Mouse (Mus musculus) cerebellum, adult 9-10 months (tissue): ENCODE measurements around the gene Pum1.
A peak's percentile ranks its signal among the peaks of the same experiment; 100 is the strongest.

Experiments
- DNase-seq: peaks from one replicate; pipeline ENCODE4 v3.0.0; 2022

Pum1 gene

GRCm38 (mm10) chr4:130738527-130738926, 75.4 kb downstream of the Pum1 start:
- peak; percentile 64 for DNase-seq

- DNase-seq, result no peak
Measured at GRCm38 (mm10) chr4:130744058-130744457, 80.9 kb downstream of the Pum1 start.

- DNase-seq, result peak; percentile 33
Measured at GRCm38 (mm10) chr4:130745561-130746306, 82.6 kb downstream of the Pum1 start.

GRCm38 (mm10) chr4:130749566-130749965, 86.4 kb downstream of the Pum1 start:
- no peak for DNase-seq

GRCm38 (mm10) chr4:130751966-130752365, 88.8 kb downstream of the Pum1 start:
- no peak for DNase-seq

GRCm38 (mm10) chr4:130752591-130752990, 89.5 kb downstream of the Pum1 start:
- DNase-seq, result no peak

GRCm38 (mm10) chr4:130753755-130754154, 90.6 kb downstream of the Pum1 start:
- no peak for DNase-seq

- DNase-seq, result no peak
Measured at GRCm38 (mm10) chr4:130754776-130755175, 91.7 kb downstream of the Pum1 start.

- no peak for DNase-seq
Measured at GRCm38 (mm10) chr4:130759875-130760274, 96.8 kb downstream of the Pum1 start.

GRCm38 (mm10) chr4:130761809-130762208, 98.7 kb downstream of the Pum1 start:
- no peak for DNase-seq

GRCm38 (mm10) chr4:130765399-130766160, 102.5 kb downstream of the Pum1 start:
- DNase-seq, result no peak

- DNase-seq, result no peak
Measured at GRCm38 (mm10) chr4:130766387-130766786, 103.3 kb downstream of the Pum1 start.

GRCm38 (mm10) chr4:130766926-130767325, 103.8 kb downstream of the Pum1 start:
- DNase-seq, result no peak

GRCm38 (mm10) chr4:130773899-130774298, 110.8 kb downstream of the Pum1 start:
- DNase-seq, result no peak

GRCm38 (mm10) chr4:130774822-130775221, 111.7 kb downstream of the Pum1 start:
- no peak for DNase-seq

GRCm38 (mm10) chr4:130777647-130778046, 114.5 kb downstream of the Pum1 start:
- DNase-seq, result no peak

GRCm38 (mm10) chr4:130779037-130779436, 115.9 kb downstream of the Pum1 start:
- no peak for DNase-seq

GRCm38 (mm10) chr4:130782492-130782891, 119.4 kb downstream of the Pum1 start:
- DNase-seq, result no peak

GRCm38 (mm10) chr4:130784755-130785154, 121.6 kb downstream of the Pum1 start:
- DNase-seq, result no peak

- DNase-seq, result no peak
Measured at GRCm38 (mm10) chr4:130787530-130787929, 124.4 kb downstream of the Pum1 start.

GRCm38 (mm10) chr4:130790180-130790579, 127.1 kb downstream of the Pum1 start:
- peak; percentile 88 for DNase-seq

GRCm38 (mm10) chr4:130791811-130792375, 128.8 kb downstream of the Pum1 start:
- DNase-seq, result no peak

GRCm38 (mm10) chr4:130792376-130793179, 129.5 kb downstream of the Pum1 start, which contains the start of gene Sdc3:
Gene Sdc3 (plus strand): TSS chr4:130792537.
- DNase-seq, result no peak
